Mouse (Mus musculus) natural killer cell, adult 2 months (primary cell): ENCODE results near the gene Olfr1045.
"Not testable (repeated sequence)": the region's sequence is repeated elsewhere in the genome, so short reads cannot be mapped to it uniquely, and the experiment has no call there.

Source experiments
- DNase-seq, 2 experiments: peaks; one replicate each; pipeline ENCODE4 v3.0.0; 2022; ENCODE audit warnings: low spot score in 2 of 2

The Olfr1045 gene

DNA sequence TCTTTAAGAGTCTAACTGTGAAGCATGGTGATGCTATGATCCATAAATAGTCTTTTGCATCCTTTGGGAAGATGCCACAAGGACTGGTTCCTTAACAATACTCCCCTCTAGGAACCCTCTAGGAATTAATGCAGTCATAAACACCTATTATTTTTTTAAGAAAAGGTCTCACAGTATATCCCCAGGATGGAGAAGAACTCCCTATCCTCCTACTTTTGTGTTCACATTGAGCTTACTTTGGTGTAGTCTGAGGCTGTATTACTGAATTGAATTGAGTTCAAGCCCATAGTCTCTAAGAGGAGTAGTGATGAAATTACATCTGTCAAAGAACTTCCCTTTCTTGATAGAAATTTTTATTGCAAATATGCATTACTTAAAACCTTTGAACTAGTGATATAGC lies at the start of gene Olfr1045:
Gene Olfr1045 (minus strand): TSS at position 101 of the 400 bp plus-strand sequence.
- DNase-seq, result no peak

DNA sequence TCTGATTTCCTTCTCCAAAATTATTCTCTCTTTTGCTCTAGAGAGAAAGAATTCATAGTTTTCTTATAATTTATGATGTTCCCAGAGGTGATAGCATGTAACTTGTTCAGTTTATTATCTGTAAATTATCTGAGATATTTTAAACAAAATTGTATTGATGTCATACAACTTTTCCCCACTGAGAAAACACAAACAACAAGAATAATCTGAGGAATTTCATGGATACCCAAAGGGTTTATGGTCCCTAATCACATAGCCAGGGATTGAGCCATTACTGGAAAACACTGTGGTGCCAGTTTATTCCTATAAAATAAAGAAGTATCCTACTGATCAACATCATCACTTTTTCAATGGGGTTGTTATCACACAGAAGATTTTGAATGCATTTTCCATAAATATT lies 37.4 kb upstream of the Olfr1045 start, which contains the start of gene Olfr1048:
Gene Olfr1048 (minus strand): TSS at position 101 of the 400 bp plus-strand sequence.
- DNase-seq, result no peak

DNA sequence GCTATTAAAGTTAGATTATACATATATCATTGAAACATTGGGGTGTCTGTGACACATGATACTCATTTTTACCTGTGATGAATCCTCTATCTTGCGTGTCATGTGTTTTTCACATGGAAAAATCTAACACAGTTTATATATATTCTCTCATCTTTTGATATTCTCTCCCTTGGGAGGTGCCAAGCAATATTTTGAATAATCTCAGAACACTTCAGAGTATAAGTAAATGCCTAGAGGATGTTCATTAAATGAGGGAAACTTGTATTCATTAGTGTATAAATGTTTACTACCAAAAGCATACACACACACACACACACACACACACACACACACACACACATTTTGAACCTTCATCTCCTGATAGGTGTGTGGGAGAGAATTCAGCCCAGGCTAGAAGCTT lies 28.5 kb upstream of the Olfr1045 start, which contains the start of gene Olfr1047:
Gene Olfr1047 (minus strand): TSS at position 101 of the 400 bp plus-strand sequence.
- no peak for DNase-seq

DNA sequence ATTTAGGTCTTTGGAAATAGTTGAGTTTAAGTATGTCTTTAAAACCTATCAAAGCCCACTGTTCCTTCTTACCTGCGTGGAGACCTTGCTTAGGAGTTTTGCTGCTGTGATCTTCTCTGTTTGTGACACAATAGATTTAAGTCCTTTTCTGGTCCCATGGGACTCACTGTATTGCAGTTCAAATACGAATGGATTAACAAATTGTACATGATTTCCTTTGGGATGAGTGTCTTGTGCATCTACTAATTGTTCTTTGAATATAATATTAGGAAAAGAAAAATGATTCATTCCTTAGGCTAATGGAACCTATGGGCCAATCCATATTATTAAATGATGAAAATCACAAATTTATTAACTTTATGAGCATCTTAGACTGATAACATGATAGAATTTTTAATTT lies 16.4 kb upstream of the Olfr1045 start, which contains the start of gene Olfr1046:
Gene Olfr1046 (minus strand): TSS at position 101 of the 400 bp plus-strand sequence.
- no peak for DNase-seq

DNA sequence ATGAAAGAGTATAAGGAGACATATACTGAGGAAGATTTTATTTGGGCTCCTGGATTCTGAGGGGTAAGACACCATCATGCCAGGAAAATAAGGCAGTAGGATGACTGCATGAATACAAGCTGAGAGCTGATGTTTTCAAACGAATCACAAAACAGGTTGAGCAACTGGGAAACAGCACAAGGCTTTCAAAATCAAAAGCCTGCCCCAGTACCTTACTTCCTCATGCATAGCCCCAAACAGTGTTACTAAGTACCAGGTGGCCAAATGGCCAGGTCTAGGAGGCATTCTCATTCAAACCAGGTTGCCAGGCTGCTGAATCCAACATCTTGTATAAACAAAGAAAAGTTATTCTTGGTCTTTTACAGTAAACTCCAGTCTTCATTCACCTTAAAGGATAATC lies 6.9 kb downstream of the Olfr1045 start:
- DNase-seq, result no peak

DNA sequence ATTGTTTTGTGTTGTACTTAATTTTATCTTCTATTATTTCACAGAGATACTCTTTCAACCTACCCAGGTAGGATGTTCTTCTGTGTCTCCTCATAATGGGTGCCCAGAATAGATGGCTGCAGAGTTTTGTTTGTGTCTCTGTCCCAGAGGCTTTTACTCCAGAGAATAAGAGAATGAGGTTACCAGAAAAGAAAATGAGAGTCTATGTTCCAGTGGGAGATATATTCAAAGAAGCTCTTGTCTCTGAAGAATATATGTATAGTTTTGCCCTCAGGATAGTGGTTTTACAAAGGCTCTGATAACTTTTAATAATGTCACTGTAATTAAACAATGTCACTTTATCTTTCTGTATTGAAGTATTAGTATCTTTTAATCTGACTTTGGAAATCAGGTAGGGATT lies 17.2 kb downstream of the Olfr1045 start, which contains the start of gene Olfr52:
Gene Olfr52 (minus strand): TSS at position 101 of the 400 bp plus-strand sequence.
- DNase-seq, result no peak

DNA sequence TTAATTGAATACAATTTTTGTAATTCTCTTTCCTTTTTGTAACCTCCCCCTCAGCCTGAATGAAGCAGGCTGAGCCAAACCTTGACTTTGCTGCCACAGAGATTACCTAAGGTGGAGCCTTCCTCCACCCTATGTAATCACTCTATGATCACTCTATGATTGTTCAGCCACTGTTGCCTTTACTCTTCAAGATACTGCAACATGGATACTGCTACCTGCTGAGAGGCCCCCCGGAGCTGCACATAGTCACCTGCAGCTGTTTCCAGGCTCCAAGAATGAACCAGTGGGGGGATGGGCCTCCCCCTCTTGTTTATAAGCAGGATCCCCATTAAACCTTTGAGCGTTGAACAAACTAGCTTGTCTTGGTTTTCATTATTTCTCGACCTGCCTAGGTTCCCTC lies 22.9 kb downstream of the Olfr1045 start:
- DNase-seq, result no peak

DNA sequence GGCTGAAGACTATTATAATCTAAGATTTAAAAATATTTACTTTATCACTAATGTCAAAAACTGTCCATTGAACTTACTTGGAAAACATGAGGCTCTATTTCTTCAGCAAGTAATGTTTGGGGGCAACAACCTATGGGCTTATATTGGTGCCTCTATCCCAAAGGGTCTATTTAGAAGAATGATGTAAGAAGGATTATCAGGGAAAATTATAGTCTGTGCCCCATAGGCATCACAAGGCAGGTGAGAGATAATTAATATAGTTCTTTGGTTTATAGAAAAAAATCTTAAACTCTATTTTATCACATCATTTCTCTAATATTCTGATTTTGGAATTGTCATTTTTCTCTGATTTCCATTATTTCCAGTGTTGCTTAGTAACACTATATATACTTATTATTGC lies 25.1 kb downstream of the Olfr1045 start, which contains the start of gene Olfr1044:
Gene Olfr1044 (minus strand): TSS at position 101 of the 400 bp plus-strand sequence.
- DNase-seq, result no peak

DNA sequence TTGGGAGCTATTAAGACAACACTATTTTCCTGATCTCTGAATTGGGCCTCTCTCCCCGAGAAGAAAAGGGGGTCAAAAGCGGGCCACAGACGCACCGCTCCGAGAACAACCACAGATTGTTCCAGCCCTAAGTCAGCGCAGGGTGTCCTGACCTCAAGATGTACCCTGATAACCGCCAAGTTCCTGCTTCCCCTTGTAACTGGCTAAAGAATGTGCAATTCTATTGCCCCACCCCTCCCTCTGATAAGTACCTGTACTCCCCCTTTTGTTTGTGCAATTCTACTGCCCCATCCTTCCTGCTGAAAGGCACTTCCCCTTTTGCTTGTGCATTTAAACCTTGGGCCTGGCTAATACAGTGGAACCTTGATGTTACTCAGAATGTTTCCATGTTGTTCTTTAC lies 27.4 kb downstream of the Olfr1045 start:
- DNase-seq, result not testable (repeated sequence)

DNA sequence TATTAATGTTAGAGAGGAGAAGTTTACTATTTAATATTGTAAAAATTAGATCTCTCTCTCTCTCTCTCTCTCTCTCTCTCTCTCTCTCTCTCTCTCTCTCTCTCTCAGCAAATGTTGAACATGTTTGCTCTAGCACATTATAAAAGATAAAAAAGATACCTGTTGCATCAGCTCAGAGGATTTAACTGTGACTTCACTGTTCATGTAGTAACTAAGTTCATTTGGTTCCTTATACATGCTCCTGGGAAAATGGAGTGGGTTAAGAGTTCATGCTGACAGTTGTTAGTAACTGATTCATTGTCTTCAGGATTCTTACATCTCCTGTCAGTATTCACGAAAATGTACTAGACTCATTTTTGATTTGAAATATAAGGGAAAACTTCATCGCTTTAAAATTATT lies 35.4 kb downstream of the Olfr1045 start, which contains the start of gene Olfr1043:
Gene Olfr1043 (minus strand): TSS at position 101 of the 400 bp plus-strand sequence.
- no peak for DNase-seq

DNA sequence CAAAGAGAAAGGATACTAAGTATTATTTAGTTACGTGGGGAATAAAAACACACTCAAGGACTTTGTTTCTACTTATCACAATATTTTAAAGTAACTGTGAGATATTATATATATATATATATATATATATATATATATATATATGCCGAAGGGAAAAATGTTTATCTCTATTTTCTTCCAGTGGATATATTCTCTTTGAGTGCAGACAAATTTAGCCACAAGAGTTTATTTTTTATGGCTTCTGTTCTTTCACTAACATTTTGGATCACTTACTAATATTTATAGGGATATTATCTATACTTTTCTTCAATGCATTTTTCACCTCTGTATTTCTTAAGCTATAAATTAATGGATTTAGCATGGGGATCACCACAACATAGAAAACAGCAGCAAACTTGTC lies 41.1 kb downstream of the Olfr1045 start, which contains the start of gene Olfr1042:
Gene Olfr1042 (minus strand): TSS at position 101 of the 400 bp plus-strand sequence.
- DNase-seq, result no peak

DNA sequence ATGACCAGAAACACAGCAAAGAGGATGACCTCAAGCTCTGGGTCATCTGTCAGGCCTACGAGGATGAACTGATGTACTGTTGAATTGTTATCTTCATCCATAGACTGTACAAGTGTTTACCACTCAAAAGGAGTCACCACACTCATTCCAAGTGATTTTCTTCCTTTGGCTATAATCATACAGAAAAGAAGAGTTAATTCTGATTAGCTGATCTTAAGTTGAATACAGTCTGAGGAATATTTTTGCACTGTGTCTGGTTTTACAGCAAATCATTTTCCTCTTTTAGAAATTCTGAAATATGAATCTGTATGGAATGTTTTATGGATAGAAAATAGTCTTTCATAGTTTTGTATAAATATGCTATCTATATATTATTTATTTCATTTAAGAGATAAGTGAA lies 56.2 kb downstream of the Olfr1045 start, which contains the start of gene Olfr1040:
Gene Olfr1040 (minus strand): TSS at position 101 of the 400 bp plus-strand sequence.
- no peak for DNase-seq
